Comparison of ENCODE assay signal across 28 mouse cellular contexts in the genomic region with DNA sequence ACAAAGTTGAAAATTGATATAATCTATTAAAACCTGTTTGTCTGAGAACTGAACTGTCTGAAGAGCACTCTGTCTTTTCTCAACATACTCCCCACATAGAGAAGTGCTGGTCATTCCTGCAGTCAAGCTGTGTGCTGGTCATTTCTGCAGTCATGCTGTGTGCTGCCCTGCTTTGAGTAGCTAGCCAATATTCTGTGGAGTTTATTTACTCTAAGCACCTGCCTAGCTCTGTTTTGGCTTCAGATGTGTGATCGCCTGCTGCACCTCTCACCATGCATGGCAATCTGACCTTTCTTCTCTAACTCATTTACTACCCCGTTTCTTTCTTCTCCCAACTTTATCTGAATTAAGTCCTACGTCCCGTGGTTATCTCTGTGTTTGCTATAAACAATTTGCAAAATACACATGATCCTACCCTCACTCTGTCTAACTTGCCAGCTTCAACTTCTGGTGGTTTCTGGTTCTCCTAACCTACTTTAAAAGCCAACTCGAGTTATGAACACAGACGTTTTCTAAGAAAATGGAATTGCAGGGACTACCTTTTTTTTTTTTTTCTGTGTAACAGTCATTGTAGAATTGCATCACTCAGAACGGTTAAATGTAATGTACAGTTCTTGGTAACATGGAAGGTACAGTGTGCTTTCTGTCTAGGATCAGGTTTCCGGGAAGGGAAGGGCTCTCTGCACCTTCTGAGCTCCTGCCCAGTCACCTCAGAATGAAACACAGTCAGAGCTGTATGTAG. TPM values are rescaled to one million over a fixed set of nuclear protein-coding genes. Genes with fewer than 3 reads are reported as not detected.
A peak's percentile ranks its signal among the peaks of the same experiment; 100 is the strongest.
DNase-seq lines count a peak whose midpoint lies in the region; TF ChIP-seq lines count a peak whose summit lies in the region.
"Had no signal": no experiment of that assay in that cellular context is flagged by ENCODE, and none has a peak within 500 bp of the region (broad histone marks: within the 10 kb centered on the region; RNA-seq: fewer than 3 reads in every experiment).

No protein-coding gene starts in this region.

- TF ChIP-seq CTCF in cerebellum, adult 2 months (IDR thresholded peaks at IDR 0.05; ENCODE audit: borderline replicate concordance, insufficient read depth, low read depth, low read length), result no peak

- peak; percentile 34 to 68 for DNase-seq in cerebellum, adult 2 months
- no peak for DNase-seq in cerebellum, adult 11 months
- peak; percentile 38 for DNase-seq in lung, postnatal 36 days
- DNase-seq in lung, adult 18-20 months, result no peak
- DNase-seq in brain, adult 2 months (ENCODE audit: low read depth, low spot score), result peak; percentile 53
- DNase-seq in naive thymus-derived CD4-positive, alpha-beta T cell, adult 2 months (ENCODE audit: low read depth), result peak; percentile 20
- no peak for DNase-seq in B cell, adult 2 months
- no peak for DNase-seq in urinary bladder, adult 18-20 months (ENCODE audit: low spot score in 2 of 2)
- DNase-seq: adrenal gland, adult 2 months; adrenal gland, postnatal 14 days; forebrain, postnatal 0 days; gastrocnemius, adult 2 months; gastrocnemius, postnatal 14 days; heart, adult 11 months; heart, postnatal 10 days; heart, postnatal 36 days; kidney, adult 11 months; kidney, adult 8-10 months had no signal

- no peak for TF ChIP-seq POLR2A in cerebellum, adult 2 months (IDR thresholded peaks at IDR 0.05; ENCODE audit: borderline replicate concordance, insufficient read depth, low read length)

- no peaks in the 10 kb centered on the region for H3K27me3 ChIP-seq in cerebellum, adult 2 months (ENCODE audit: control insufficient read depth, insufficient read depth, low read length)
- H3K27me3 ChIP-seq: embryonic facial prominence, embryonic 12.5 days; embryonic facial prominence, embryonic 15.5 days; heart, embryonic 12.5 days; heart, embryonic 15.5 days; intestine, embryonic 15.5 days; Patski had no signal

- WGBS in cerebellum, adult 2 months, result 41% methylated on average over 8 of the region's 8 CpGs

- peaks cover 3% of the 10 kb centered on the region; the same call in 1 of the 2 replicates for H3K4me1 ChIP-seq in cerebellum, adult 2 months (ENCODE audit: control insufficient read depth, insufficient read depth, low read length)
- H3K4me1 ChIP-seq: embryonic facial prominence, embryonic 12.5 days; embryonic facial prominence, embryonic 15.5 days; heart, embryonic 15.5 days; intestine, embryonic 15.5 days had no signal

- no peak overlapping the region for H3K27ac ChIP-seq in cerebellum, adult 2 months (ENCODE audit: insufficient read depth, low read length)
- H3K27ac ChIP-seq: embryonic facial prominence, embryonic 12.5 days; embryonic facial prominence, embryonic 15.5 days; gastrocnemius, adult 2 months; heart, embryonic 15.5 days; hindbrain, embryonic 14.5 days; hindbrain, postnatal 0 days; intestine, embryonic 15.5 days had no signal

- no peak overlapping the region for H3K4me3 ChIP-seq in cerebellum, adult 2 months (replicated peaks; ENCODE audit: insufficient read depth, low read depth, low read length)
- H3K4me3 ChIP-seq: embryonic facial prominence, embryonic 12.5 days; embryonic facial prominence, embryonic 15.5 days; gastrocnemius, adult 2 months; heart, embryonic 12.5 days; heart, embryonic 15.5 days; intestine, embryonic 15.5 days had no signal

RNA-seq across cellular contexts. Expression of gene Cytip, which starts 7.9 kb away (rescaled TPM):
- 0.38 and 0.40 TPM in 2 replicates for polyA plus RNA-seq in cerebellum, adult 2 months (2012; rRNA removed)
- polyA plus RNA-seq: forebrain, embryonic 14.5 days; G1E; hindbrain, embryonic 14.5 days had no signal

Comparison
In these comparisons a context has a peak if more than half of its experiments do, and no peak if none do; other contexts are left out.
1. DNase-seq: peak in cerebellum, adult 2 months (2 of 2), lung, postnatal 36 days (single experiment), brain, adult 2 months (single experiment) and naive thymus-derived CD4-positive, alpha-beta T cell, adult 2 months (single experiment); none in cerebellum, adult 11 months (single experiment), lung, adult 18-20 months (0 of 2), B cell, adult 2 months (0 of 2) and urinary bladder, adult 18-20 months (0 of 2).